Mouse (Mus musculus) heart, embryonic 10.5 days (tissue): Measurements from ENCODE around the gene Snx29. TPM values are rescaled to one million over a fixed set of nuclear protein-coding genes. Genes with fewer than 3 reads are reported as not detected.
A peak's percentile ranks its signal among the peaks of the same experiment; 100 is the strongest.
"Not testable (repeated sequence)": the region's sequence is repeated elsewhere in the genome, so short reads cannot be mapped to it uniquely, and the experiment has no call there.

Source experiments
- DNase-seq: peaks from one replicate; pipeline ENCODE4 v3.0.0-alpha.2; 2017; ENCODE audit warnings: low spot score
- H3K27ac ChIP-seq: fragments of 300-500 bp; sonication (generic); 2 replicates; pipeline ENCODE4 v1.5.1; 2016; ENCODE audit warnings: mild to moderate bottlenecking
- H3K27me3 ChIP-seq: fragments of 300-500 bp; sonication (generic); 2 replicates; pipeline ENCODE4 v1.6.1; 2016; ENCODE audit warnings: mild to moderate bottlenecking; ENCODE audit not compliant: poor library complexity, insufficient read depth, severe bottlenecking
- H3K36me3 ChIP-seq: fragments of 300-500 bp; sonication (generic); 2 replicates; pipeline ENCODE4 v1.6.1; 2016; ENCODE audit warnings: mild to moderate bottlenecking, moderate library complexity
- H3K4me1 ChIP-seq: fragments of 300-500 bp; sonication (generic); 2 replicates; pipeline ENCODE4 v1.6.1; 2016; ENCODE audit warnings: mild to moderate bottlenecking
- H3K4me3 ChIP-seq: fragments of 300-500 bp; sonication (generic); 2 replicates; pipeline ENCODE4 v1.5.1; 2016; ENCODE audit warnings: mild to moderate bottlenecking, moderate library complexity
- H3K9me3 ChIP-seq: fragments of 300-500 bp; sonication (generic); 2 replicates; pipeline ENCODE4 v1.6.1; 2016; ENCODE audit warnings: mild to moderate bottlenecking, moderate library complexity
- WGBS: fragments of 180-500 bp; shearing (Covaris S2); methylation state at CpG from one replicate; pipeline ENCODE4 v1.1.7; 2016; 5-methylcytosine and 5-hydroxymethylcytosine counted together
- polyA plus RNA-seq: library from polyadenylated mRNA; unstranded; fragments of >200 nt; fragmentation: Nextera tagmentation; extraction: Ambion mirVana; gene quantifications from 2 replicates; pipeline ENCODE4 v1.2.1, GENCODE M21; 2016

The Snx29 gene
- polyA plus RNA-seq, 1 experiment from 2014 or later: 6.7 TPM

GRCm38 (mm10) chr16:11423611-11424297, 101.0 kb downstream of the Snx29 start:
- DNase-seq, H3K27ac ChIP-seq, H3K9me3 ChIP-seq, H3K36me3 ChIP-seq, H3K27me3 ChIP-seq, H3K4me3 ChIP-seq: not testable (repeated sequence)
- 95% methylated on average over 2 of the region's 2 CpGs for WGBS
- H3K4me1 ChIP-seq: peaks cover 21% of the 10 kb centered on the region; the same call in 1 of the 2 replicates

DNA sequence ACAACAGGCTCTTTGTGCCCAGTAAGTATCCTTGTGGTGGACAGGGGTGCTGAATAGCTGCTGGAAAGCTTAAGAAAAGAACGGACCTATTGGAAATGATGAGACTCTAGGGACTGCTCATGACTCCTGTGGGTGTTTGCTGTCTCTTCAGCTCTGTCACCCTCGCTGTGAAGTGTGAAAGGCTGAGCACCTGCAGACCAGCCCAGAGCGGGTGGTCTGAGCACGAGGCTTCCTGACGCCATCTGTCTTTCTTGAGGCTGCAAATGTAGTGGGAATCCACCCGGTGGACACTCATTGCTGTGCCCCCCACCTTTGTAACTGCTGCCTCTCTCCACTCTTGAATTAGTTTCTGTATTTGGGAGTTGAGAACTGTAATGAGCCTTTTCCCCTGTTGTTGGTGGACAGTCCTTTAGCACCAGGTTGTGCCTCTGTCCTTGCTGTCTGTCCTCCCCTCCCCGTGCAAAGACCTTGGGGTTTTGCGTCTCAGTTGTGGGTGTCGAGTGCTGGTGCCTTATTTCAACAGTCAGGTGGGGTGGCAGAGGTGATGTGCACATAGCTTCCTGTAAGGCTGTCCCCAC, 101.9 kb downstream of the Snx29 start:
- Histone ChIP-seq H3K4me3 (no peak overlapping the region), H3K9me3 (no peaks in the 10 kb centered on the region), H3K36me3 (no peaks in the 10 kb centered on the region; the same call in 1 of the 2 replicates), H3K4me1 (peaks cover 21% of the 10 kb centered on the region; the same call in 1 of the 2 replicates), H3K27ac (no peak overlapping the region), H3K27me3 (no peaks in the 10 kb centered on the region)
- no peak for DNase-seq
- 92% methylated on average over 9 of the region's 9 CpGs for WGBS

DNA sequence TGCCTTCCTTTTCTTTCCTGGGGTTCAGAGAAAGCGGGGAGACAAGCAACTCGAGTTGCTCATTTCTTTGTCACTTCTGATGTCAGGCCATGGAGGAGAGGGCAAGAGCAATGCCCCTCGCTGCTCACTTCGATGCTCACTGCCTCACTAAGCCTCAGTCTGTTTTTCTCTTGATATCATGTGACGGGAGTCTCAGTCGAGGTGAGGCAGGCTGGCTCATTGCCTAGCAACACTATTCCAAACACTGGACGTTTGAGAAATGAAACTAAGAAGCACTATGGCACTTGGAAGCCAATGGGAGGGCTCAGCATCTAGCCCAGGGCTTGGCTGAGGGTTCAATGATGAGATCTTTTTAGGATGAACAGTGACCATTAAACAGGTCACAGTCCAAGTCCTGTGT, 102.6 kb downstream of the Snx29 start:
- no peak for DNase-seq
- WGBS: 59% methylated on average over 7 of the region's 7 CpGs
- H3K27ac ChIP-seq: no peak overlapping the region

GRCm38 (mm10) chr16:11426810-11427537, 104.3 kb downstream of the Snx29 start:
- H3K27me3 ChIP-seq: no peaks in the 10 kb centered on the region
- H3K9me3 ChIP-seq: no peaks in the 10 kb centered on the region
- no peaks in the 10 kb centered on the region; the same call in 1 of the 2 replicates for H3K36me3 ChIP-seq
- no peak for DNase-seq
- H3K27ac ChIP-seq: no peak overlapping the region
- 76% methylated on average over 8 of the region's 8 CpGs for WGBS
- no peak overlapping the region for H3K4me3 ChIP-seq
- peaks cover 19% of the 10 kb centered on the region; the same call in 1 of the 2 replicates for H3K4me1 ChIP-seq

More for the DNA sequence above, 102.6 kb downstream of the Snx29 start:
- Histone ChIP-seq H3K4me1 (peaks cover 21% of the 10 kb centered on the region; the same call in 1 of the 2 replicates), H3K36me3 (no peaks in the 10 kb centered on the region; the same call in 1 of the 2 replicates), H3K4me3 (no peak overlapping the region), H3K9me3 (no peaks in the 10 kb centered on the region), H3K27me3 (no peaks in the 10 kb centered on the region)

- Histone ChIP-seq H3K27ac (no peak overlapping the region), H3K9me3 (no peaks in the 10 kb centered on the region), H3K4me1 (peaks cover 19% of the 10 kb centered on the region; the same call in 1 of the 2 replicates), H3K36me3 (no peaks in the 10 kb centered on the region), H3K27me3 (no peaks in the 10 kb centered on the region), H3K4me3 (no peak overlapping the region)
- WGBS: 87% methylated on average over 3 of the region's 3 CpGs
- no peak for DNase-seq
Measured at GRCm38 (mm10) chr16:11429784-11430183, 107.1 kb downstream of the Snx29 start.

DNA sequence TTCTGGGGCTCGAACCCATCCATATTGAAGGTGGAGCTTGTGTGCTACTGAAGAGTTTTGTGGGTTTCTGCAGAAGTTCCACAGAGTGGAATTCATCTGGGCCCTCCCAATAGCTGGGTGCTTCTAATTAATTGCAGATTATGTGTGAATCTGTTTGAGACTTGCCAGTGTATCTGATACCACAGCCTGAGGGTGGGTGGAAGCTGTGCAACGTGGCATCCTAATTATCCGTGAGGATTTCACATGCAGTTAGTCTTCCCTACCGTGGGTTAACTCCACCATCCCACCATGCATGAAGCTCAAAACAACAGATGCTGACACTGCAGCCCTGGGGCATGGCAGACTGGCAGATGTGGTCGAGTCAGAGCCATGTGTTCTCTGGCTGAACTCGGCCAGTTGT, 107.8 kb downstream of the Snx29 start:
- 80% methylated on average over 6 of the region's 6 CpGs for whole genome bisulfite sequencing
- Histone ChIP-seq H3K4me3 (no peak overlapping the region), H3K27me3 (no peaks in the 10 kb centered on the region), H3K36me3 (no peaks in the 10 kb centered on the region), H3K27ac (no peak overlapping the region), H3K4me1 (peaks cover 15% of the 10 kb centered on the region; the same call in 1 of the 2 replicates), H3K9me3 (no peaks in the 10 kb centered on the region)
- DNase-seq: no peak

DNA sequence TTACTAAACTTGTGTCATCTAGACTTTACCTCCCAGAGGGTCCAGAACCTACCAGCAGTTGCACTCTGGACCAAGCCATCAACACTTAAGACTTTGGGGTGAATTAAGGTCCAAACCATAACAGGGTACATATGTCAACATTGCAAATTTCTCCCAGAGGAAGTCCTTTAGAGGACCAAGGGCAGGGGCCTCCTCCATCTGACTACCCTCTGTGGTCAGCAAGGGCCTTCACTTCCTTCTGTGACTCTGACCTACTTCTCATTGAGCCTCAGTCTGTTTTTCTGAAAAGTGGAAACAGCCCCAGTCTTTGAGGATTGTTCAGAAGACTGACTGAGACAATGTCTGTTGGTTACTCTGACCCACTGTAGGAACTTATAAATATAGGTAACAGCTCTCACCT, 111.1 kb downstream of the Snx29 start:
- H3K4me1 ChIP-seq: no peaks in the 10 kb centered on the region
- H3K36me3 ChIP-seq: no peaks in the 10 kb centered on the region
- DNase-seq: no peak
- no peak overlapping the region for H3K27ac ChIP-seq
- H3K27me3 ChIP-seq: no peaks in the 10 kb centered on the region
- no peaks in the 10 kb centered on the region for H3K9me3 ChIP-seq
- no peak overlapping the region for H3K4me3 ChIP-seq

- Histone ChIP-seq H3K4me3 (no peak overlapping the region), H3K36me3 (no peaks in the 10 kb centered on the region), H3K4me1 (no peaks in the 10 kb centered on the region), H3K9me3 (no peaks in the 10 kb centered on the region), H3K27ac (no peak overlapping the region), H3K27me3 (no peaks in the 10 kb centered on the region)
- no peak for DNase-seq
- WGBS: 85% methylated on average over 3 of the region's 3 CpGs
Measured at GRCm38 (mm10) chr16:11437641-11438040, 114.9 kb downstream of the Snx29 start.

- no peaks in the 10 kb centered on the region for H3K4me1 ChIP-seq
- H3K4me3 ChIP-seq: no peak overlapping the region
- DNase-seq: no peak
- no peaks in the 10 kb centered on the region for H3K27me3 ChIP-seq
- H3K9me3 ChIP-seq: no peaks in the 10 kb centered on the region
- no peaks in the 10 kb centered on the region for H3K36me3 ChIP-seq
- H3K27ac ChIP-seq: 0 out of 2 replicates have a peak overlapping the region, but pooled peaks have one; percentile 42
- 89% methylated on average over 6 of the region's 6 CpGs for WGBS
Measured at GRCm38 (mm10) chr16:11439417-11439816, 116.7 kb downstream of the Snx29 start.

- WGBS: 76% methylated on average over 4 of the region's 4 CpGs
- no peak for DNase-seq
- no peaks in the 10 kb centered on the region for H3K4me1 ChIP-seq
Measured at GRCm38 (mm10) chr16:11441616-11442015, 118.9 kb downstream of the Snx29 start.

GRCm38 (mm10) chr16:11442534-11442933, 119.8 kb downstream of the Snx29 start:
- Histone ChIP-seq H3K27ac (no peak overlapping the region), H3K27me3 (no peaks in the 10 kb centered on the region), H3K4me1 (no peaks in the 10 kb centered on the region), H3K4me3 (no peak overlapping the region), H3K36me3 (no peaks in the 10 kb centered on the region), H3K9me3 (no peaks in the 10 kb centered on the region)
- no peak for DNase-seq

More at GRCm38 (mm10) chr16:11441616-11442015, 118.9 kb downstream of the Snx29 start:
- Histone ChIP-seq H3K27me3 (no peaks in the 10 kb centered on the region), H3K4me3 (no peak overlapping the region), H3K9me3 (no peaks in the 10 kb centered on the region), H3K36me3 (no peaks in the 10 kb centered on the region), H3K27ac (no peak overlapping the region)

DNA sequence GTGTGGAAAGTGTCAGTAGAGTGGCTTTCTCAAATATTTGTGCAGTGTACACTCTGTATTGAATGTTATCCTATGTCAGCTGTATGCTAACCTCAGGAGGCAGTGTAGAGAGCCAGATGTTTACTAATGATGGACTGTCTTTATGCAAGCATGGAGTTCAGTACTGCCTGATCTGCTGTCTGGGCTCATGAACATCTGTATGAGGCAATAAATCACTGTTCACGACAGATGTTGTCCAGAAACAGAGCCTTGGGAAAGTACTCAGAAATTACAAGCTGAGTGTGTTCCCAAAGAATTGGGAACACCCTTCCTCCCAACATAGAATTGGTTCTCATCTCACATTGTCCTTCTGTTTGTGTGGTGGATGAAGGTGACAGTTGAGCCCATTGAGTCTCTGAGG, 121.9 kb downstream of the Snx29 start:
- Histone ChIP-seq H3K4me3 (no peak overlapping the region), H3K4me1 (no peaks in the 10 kb centered on the region), H3K36me3 (no peaks in the 10 kb centered on the region), H3K27me3 (no peaks in the 10 kb centered on the region), H3K27ac (no peak overlapping the region), H3K9me3 (no peaks in the 10 kb centered on the region)
- no peak for DNase-seq
- WGBS: 81% methylated on average over 1 of the region's 1 CpGs

- Histone ChIP-seq H3K27me3 (no peaks in the 10 kb centered on the region), H3K27ac (no peak overlapping the region), H3K36me3 (0 out of 2 replicates have a peak, but pooled peaks cover 2% of the 10 kb centered on the region), H3K4me3 (no peak overlapping the region), H3K9me3 (no peaks in the 10 kb centered on the region), H3K4me1 (no peaks in the 10 kb centered on the region)
- 82% methylated on average over 4 of the region's 4 CpGs for WGBS
- no peak for DNase-seq
Measured at GRCm38 (mm10) chr16:11446977-11447376, 124.3 kb downstream of the Snx29 start.
